ENCODE assay signal across 9 mouse cellular contexts in genomic region chr13:117208236-117208635, GRCm38 (mm10). TPM values are rescaled to one million over a fixed set of nuclear protein-coding genes. Genes with fewer than 3 reads are reported as not detected.
DNase-seq lines count a peak whose midpoint lies in the region; ATAC-seq and TF ChIP-seq lines count a peak whose summit lies in the region.
"Had no signal": no experiment of that assay in that cellular context is flagged by ENCODE, and none has a peak within 500 bp of the region (broad histone marks: within the 10 kb centered on the region; RNA-seq: fewer than 3 reads in every experiment).

Gene Emb, plus strand, starts transcription at chr13:117208536.

- no peak for ATAC-seq in forebrain, embryonic 12.5 days (ENCODE audit: low FRiP score)
- no peak for ATAC-seq in midbrain, embryonic 14.5 days (ENCODE audit: low FRiP score, low TSS enrichment)

- in situ Hi-C loops in ES-E14 (cut with MboI; ENCODE audit: low sequenced_read_pairs in 2 of 2, unreplicated experiment in 2 of 2) = loop anchor here (5.0 to 10.0 kb wide), 2 partner anchors 79 to 107 kb away; no protein-coding TSS in a partner anchor

- H3K9ac ChIP-seq in ES-E14 (ENCODE audit: insufficient read depth, low read depth, low read length, poor library complexity, severe bottlenecking) = no peak within 1 kb of the TSS
- no peak within 1 kb of the TSS for H3K9ac ChIP-seq in forebrain, embryonic 12.5 days
- no peak within 1 kb of the TSS for H3K9ac ChIP-seq in midbrain, embryonic 14.5 days (replicated peaks; ENCODE audit: low read length)
- H3K9ac ChIP-seq: heart, embryonic 13.5 days had no signal

- no peak within 1 kb of the TSS for H3K4me2 ChIP-seq in forebrain, embryonic 12.5 days
- H3K4me2 ChIP-seq in midbrain, embryonic 14.5 days (ENCODE audit: low read length) = no peak within 1 kb of the TSS
- H3K4me2 ChIP-seq: heart, embryonic 13.5 days had no signal

- H3K27ac ChIP-seq in ES-E14 (ENCODE audit: insufficient read depth, low read depth, low read length, poor library complexity, severe bottlenecking) = no peak within 1 kb of the TSS
- H3K27ac ChIP-seq in forebrain, embryonic 12.5 days = no peak within 1 kb of the TSS
- no peak within 1 kb of the TSS for H3K27ac ChIP-seq in midbrain, embryonic 14.5 days (replicated peaks; ENCODE audit: low read depth, low read length)
- H3K27ac ChIP-seq: heart, embryonic 13.5 days had no signal

- DNase-seq in heart, adult 18-20 months = no peak
- no peak for DNase-seq in heart, postnatal 25 days (ENCODE audit: low spot score)
- no peak for DNase-seq in ES-E14 (ENCODE audit: low read depth, low spot score)
- DNase-seq in layer of hippocampus, postnatal 14 days (ENCODE audit: low spot score in 2 of 2) = no peak
- DNase-seq in midbrain, embryonic 14.5 days = no peak
- DNase-seq in cerebellum, adult 8-10 months = no peak
- no peak for DNase-seq in B cell, adult 2 months

- H3K9me3 ChIP-seq in ES-E14 (ENCODE audit: control insufficient read depth, insufficient read depth, low read depth, low read length) = no peaks in the 10 kb centered on the region
- no peaks in the 10 kb centered on the region for H3K9me3 ChIP-seq in forebrain, embryonic 12.5 days
- H3K9me3 ChIP-seq in midbrain, embryonic 14.5 days (ENCODE audit: control insufficient read depth, low read length) = no peaks in the 10 kb centered on the region
- H3K9me3 ChIP-seq: heart, embryonic 13.5 days had no signal

- H3K36me3 ChIP-seq in ES-E14 (ENCODE audit: control insufficient read depth, insufficient read depth, low read length, poor library complexity, severe bottlenecking) = no peaks in the 10 kb centered on the region
- H3K36me3 ChIP-seq in forebrain, embryonic 12.5 days (replicated peaks) = no peaks in the 10 kb centered on the region
- H3K36me3 ChIP-seq in midbrain, embryonic 14.5 days (ENCODE audit: control insufficient read depth, insufficient read depth, low read length) = no peaks in the 10 kb centered on the region
- H3K36me3 ChIP-seq: heart, embryonic 13.5 days had no signal

- H3K4me3 ChIP-seq in ES-E14 (ENCODE audit: insufficient read depth in 1 of 2, low read depth in 1 of 2, low read length in 2 of 2, poor library complexity in 1 of 2, severe bottlenecking in 1 of 2) = no peak within 1 kb of the TSS
- no peak within 1 kb of the TSS for H3K4me3 ChIP-seq in forebrain, embryonic 12.5 days (replicated peaks)
- no peak within 1 kb of the TSS for H3K4me3 ChIP-seq in midbrain, embryonic 14.5 days (replicated peaks; ENCODE audit: low read depth, low read length)
- H3K4me3 ChIP-seq: heart, embryonic 13.5 days had no signal

- H3K4me1 ChIP-seq in ES-E14 (ENCODE audit: control insufficient read depth in 2 of 2, insufficient read depth in 2 of 2, low read length in 2 of 2, poor library complexity in 1 of 2) = peaks cover 0 to 10% of the 10 kb centered on the region in 2 experiments; a peak in 2 of 4 replicates
- H3K4me1 ChIP-seq in forebrain, embryonic 12.5 days = no peaks in the 10 kb centered on the region
- H3K4me1 ChIP-seq in midbrain, embryonic 14.5 days (ENCODE audit: control insufficient read depth, insufficient read depth, low read length) = no peaks in the 10 kb centered on the region

- no peaks in the 10 kb centered on the region for H3K27me3 ChIP-seq in forebrain, embryonic 12.5 days
- no peaks in the 10 kb centered on the region for H3K27me3 ChIP-seq in midbrain, embryonic 14.5 days (ENCODE audit: control insufficient read depth, insufficient read depth, low read length)
- H3K27me3 ChIP-seq: heart, embryonic 13.5 days had no signal

- intact Hi-C loops in heart, postnatal 25 days (cut with DNase I) = no loop called here

- WGBS in forebrain, embryonic 12.5 days = 87% methylated on average over 6 of the region's 6 CpGs
- WGBS in midbrain, embryonic 14.5 days = 92% methylated on average over 6 of the region's 6 CpGs

TF ChIP-seq in ES-E14, 5 proteins besides CTCF, POLR2A, EP300 and RAD21:
- TF ChIP-seq ZC3H11A (IDR thresholded peaks at IDR 0.05; ENCODE audit: borderline replicate concordance, low read depth, low read length) (no peak), HCFC1 (IDR thresholded peaks at IDR 0.05; ENCODE audit: borderline replicate concordance, insufficient read depth, low read length) (no peak), ZNF384 (IDR thresholded peaks at IDR 0.05; ENCODE audit: low read depth, low read length) (no peak), CHD2 (IDR thresholded peaks at IDR 0.05; ENCODE audit: low read depth, low read length) (no peak), MAFK (IDR thresholded peaks at IDR 0.05; ENCODE audit: insufficient read depth, low read depth, low read length) (no peak)

RNA-seq across cellular contexts. Expression of gene Emb, which starts in this region (rescaled TPM):
- 10 to 100 TPM; 12.0 to 14.3 TPM for total RNA-seq in heart, adult 18-20 months (2021)
- total RNA-seq in heart, postnatal 25 days (2021) = 10 to 100 TPM in 1 of 2 experiments, 1 to 10 TPM in 1; 9.9 to 11.0 TPM
- total RNA-seq in ES-E14 (2012; rRNA removed) = 144 and 229 TPM in 2 replicates
- polyA plus RNA-seq in forebrain, embryonic 12.5 days (2016; fragmentation: Nextera tagmentation; extraction: Ambion mirVana) = 20.5 and 22.5 TPM in 2 replicates
- 10 to 100 TPM; 26.6 to 33.5 TPM for total RNA-seq in layer of hippocampus, postnatal 14 days (2021)
- polyA plus RNA-seq in midbrain, embryonic 14.5 days (2014; fragmentation: Nextera tagmentation; extraction: Ambion mirVana) = 9.9 and 11.1 TPM in 2 replicates
